Mouse (Mus musculus) cerebellum, adult 18-20 months (tissue): ENCODE data around the gene Arid3b.

ENCODE experiments used
- DNase-seq, 2 experiments: peaks; one replicate each; pipeline ENCODE4 v3.0.0; 2021

The Arid3b gene

GRCm38 (mm10) chr9:57829812-57830557 is 6.6 kb downstream of the Arid3b start:
- no peak for DNase-seq

DNA sequence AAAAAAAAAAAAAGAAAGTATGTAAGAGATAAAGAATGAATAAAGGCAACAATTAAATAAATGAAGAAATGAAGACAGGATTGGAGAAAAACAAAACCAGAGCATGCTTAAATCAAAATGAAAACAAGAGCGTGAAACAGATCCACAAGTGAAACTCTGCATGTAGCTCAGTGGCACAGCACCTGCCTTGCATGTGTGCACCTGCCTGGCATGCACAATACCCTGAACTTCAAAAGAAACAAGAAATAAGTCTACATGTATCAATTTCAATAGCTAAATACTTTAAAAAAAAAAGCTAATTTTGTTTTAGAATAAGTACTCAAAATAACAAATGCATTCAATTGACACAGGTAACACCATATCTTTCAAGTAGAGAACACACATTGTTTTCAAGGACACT is 13.2 kb downstream of the Arid3b start:
- no peak for DNase-seq

DNA sequence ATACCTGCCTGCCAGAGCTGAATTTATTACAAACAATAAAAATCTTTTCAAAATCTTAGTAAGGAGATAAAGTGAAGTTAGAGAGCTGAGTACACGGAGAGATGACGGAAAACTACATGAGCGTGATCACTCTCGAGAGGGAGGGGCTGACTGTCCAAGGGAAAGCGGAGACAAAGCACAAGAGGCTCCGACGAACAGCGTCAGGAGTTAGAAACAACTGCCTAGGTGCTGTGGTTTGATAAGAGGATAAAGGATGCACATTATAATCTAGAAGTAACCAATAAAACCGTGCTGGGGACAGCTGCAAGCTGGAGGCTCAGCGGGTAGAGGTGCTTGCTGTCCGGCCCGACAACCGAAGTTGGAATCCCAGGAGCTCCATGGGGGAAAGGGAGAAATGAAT is 13.8 kb downstream of the Arid3b start:
- DNase-seq = no peak

DNA sequence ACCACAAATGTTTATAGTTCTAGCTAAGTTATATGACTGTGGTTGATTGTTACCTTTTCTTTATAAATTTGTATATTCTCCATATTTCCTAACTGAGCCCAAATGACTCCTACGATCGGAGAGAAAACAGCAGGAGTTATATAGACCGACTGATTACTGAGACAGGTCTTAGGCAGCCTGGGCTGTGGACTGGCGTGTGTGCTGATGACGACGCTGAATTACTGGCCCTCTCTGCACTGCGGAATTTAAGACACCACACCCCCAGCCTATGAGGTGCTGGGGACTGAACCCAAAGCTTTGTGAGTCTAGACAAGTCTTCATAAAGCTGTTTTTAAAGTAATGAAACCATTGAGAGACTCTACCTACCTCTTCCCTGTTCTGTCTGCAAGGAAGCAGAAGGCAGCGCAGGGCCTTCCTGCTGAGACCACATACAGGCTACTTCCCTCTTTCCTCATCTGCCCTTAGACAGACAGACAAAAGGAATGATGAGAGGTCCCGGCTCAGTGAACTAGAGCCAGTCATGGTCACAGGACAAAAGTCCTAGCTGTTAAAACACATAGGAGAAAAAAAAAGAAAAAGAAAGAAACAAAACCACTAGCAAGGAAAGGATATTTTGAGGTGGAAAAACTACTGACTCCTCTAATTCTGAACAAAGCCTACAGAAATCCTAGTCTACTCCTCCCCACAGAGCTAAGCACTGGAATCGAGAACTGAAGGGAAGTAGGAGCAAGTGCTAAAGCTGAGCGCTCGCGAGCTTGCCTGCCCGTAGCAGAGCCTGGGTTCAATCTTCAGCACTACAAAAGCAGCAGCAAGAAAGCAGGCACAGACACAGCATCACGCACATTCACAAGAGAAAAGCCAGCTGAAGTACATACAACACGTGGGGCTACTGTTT is 16.2 kb downstream of the Arid3b start:
- DNase-seq = no peak

DNA sequence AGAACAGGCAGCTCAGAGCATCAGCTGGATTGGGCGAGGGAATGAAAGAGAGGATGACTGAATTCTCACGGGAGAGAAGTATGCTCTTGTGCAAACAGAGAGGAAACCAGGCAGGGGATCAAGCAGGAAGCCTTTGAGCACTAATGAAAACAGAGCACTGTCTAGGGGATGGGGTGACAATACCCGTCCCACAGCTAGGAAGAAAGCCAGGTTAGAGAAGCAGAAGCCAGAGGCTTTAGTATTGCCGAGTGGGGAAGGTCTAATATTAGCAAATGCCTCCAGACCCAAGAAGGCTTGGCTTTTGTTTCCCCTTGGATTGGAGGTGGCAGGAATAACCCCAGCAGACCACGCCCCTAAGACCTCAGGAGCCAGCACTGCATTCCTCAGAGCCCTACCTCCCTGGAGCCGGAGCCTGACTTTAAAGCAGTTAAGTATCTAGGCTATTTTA is 19.3 kb downstream of the Arid3b start:
- DNase-seq = no peak

- no peak for DNase-seq
These were observed 21.7 kb downstream of the Arid3b start for GRCm38 (mm10) chr9:57814866-57815265.

- no peak for DNase-seq
These were observed 22.6 kb downstream of the Arid3b start for GRCm38 (mm10) chr9:57814014-57814413.

GRCm38 (mm10) chr9:57811793-57812733 is 24.5 kb downstream of the Arid3b start:
- no peak for DNase-seq

DNA sequence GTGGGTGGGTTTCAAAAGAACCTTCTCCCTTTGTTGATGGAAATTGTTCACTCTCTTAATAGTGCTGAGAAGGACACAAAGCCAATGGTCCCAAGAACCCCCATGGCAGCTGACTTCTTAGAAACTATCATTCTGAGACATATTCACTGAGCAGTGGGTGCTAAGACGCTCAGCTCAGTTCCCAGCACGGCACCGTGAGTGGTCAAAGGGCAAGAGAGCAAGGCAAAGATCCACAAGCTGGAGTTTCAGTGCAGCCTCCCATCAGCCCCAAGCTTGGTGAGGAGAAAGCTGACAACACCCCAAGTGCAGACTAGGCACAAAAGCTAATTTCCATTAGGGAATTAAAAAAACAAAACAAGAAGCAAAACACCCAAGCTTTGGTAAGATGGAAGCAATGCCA is 25.9 kb downstream of the Arid3b start:
- no peak for DNase-seq

DNA sequence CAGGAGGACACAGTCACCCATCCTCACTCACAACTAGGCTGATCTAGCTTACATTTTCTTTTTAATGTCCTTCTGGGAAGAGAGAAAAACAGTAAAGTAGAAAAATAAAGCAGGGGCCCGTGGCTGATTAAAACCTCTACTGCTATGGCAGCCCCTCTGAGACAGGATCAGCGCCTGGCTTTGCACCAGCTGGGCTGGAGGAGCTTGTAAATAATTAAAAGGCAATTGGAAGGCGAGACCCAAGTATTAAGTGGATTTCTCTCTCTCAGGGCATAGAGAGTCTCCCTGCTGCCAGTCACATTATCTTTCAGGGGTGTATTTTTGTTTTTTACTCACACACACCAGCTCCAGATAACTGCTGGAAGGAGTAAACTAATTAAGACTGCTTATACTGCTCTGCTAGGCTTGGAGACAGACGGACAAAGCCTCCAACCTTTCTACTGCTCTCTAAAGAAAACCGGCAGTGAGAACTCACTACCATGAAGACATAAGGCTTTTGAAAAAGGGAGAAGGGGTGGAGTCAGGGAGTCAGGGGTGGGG is 27.8 kb downstream of the Arid3b start:
- no peak for DNase-seq

DNA sequence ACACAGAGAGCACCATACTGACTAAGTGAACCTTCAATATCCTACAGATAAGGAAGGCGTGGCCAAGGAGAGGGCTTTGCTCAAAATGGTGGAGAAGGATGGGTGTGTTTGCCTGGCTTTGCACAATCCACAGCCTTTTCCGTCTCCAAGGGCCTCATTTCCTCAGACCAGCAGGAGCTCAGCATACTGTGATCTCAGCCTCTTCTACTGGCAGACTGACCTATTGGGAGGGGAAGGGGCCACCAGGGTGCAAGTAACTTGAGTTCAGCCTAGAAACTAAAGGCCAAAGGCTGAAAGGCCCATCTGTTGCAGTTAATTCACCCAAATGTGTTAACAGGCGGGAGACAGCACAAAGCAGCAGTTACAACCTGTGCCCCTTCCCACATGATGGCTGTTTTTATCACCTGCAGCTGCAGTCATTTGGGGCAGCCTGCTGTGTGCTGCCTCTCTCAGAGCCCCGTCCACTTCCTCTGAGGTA is 29.4 kb downstream of the Arid3b start:
- DNase-seq = no peak

GRCm38 (mm10) chr9:57806066-57806481 is 30.5 kb downstream of the Arid3b start:
- DNase-seq = no peak

- no peak for DNase-seq
These were observed 31.4 kb downstream of the Arid3b start for GRCm38 (mm10) chr9:57805087-57805737.

DNA sequence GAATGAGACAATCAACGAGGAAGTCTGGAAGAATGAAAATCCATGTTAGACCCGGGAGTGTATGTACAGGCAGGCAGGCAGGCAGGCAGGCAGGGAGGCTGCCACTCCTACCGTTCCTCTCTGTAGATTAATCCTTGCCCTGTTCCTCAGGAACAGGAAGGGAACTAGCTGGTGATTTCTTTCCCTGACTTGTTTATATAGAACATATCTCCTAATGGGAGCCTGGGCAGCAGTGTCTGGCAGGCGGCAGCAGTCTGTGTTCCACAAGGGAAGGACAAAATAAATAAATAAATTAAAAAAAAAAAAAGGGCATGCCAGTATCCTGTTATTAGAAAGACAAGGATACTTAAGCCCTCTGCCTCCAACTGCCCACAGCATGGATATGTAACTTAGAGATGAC is 32.8 kb downstream of the Arid3b start:
- no peak for DNase-seq

- no peak for DNase-seq
These were observed 33.5 kb downstream of the Arid3b start for GRCm38 (mm10) chr9:57803047-57803446.

GRCm38 (mm10) chr9:57800325-57800975 is 36.1 kb downstream of the Arid3b start:
- DNase-seq = no peak

GRCm38 (mm10) chr9:57798725-57799253 is 37.8 kb downstream of the Arid3b start:
- DNase-seq = no peak

DNA sequence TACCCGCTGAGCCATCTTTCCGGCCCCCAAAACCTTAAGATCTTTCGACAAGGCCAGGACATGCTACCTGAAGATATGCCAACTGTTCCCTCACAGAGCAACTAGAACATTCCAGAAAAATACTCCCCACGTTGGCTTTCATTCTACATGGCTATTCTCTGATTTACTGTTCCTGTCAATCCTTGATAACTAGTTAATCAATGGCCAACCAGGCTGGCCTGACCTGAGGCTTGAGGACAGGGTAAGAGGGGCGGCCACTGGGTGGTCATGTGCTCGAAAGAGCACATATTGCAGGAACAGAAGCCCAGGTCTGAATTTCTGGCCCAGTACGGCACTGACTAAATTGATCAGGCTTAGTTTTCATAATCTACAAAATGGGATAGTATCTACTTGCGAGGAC is 39.1 kb downstream of the Arid3b start:
- no peak for DNase-seq

GRCm38 (mm10) chr9:57789733-57790132 is 46.9 kb downstream of the Arid3b start:
- DNase-seq = no peak

DNA sequence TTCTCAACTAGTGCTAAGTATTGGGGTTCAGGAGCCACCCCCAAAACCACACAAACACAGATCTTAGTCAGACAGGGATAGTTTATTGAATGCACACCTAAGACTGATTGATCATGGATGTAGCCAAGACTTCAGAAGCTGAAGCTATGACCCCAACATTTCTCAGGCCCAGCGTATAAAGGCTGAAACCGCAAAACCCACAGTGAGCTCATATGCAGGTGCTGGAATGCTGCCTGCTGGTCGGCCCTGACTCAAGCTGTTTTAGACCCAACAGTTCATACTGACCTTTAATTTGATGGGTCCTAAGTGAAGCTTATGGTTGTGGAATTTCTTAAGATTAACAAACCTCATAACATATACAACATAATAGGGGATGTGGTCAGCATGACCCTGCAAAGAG is 53.9 kb downstream of the Arid3b start:
- no peak for DNase-seq

- no peak for DNase-seq
These were observed 60.9 kb downstream of the Arid3b start for GRCm38 (mm10) chr9:57775736-57776135.
